Comparison of ENCODE assay signal across 9 mouse cellular contexts in the genomic region with DNA sequence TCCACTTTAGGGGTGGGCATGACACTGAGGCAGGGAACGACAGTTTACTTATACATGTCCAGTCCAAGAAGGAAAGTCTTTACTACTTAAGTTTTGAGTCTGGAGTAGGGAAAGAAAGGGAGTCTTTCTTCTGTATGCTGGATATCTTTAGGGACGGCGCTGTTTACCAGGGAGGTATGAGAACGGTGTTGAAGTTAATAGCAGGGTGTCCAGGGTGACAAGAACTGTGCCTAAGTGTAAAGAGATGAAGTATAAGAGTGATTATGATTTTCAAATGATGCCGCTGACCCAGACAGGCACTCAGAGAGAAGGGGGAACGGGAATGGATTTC.
DNase-seq lines count a peak whose midpoint lies in the region; ATAC-seq and TF ChIP-seq lines count a peak whose summit lies in the region.
"Had no signal": no experiment of that assay in that cellular context is flagged by ENCODE, and none has a peak within 500 bp of the region (broad histone marks: within the 10 kb centered on the region; RNA-seq: fewer than 3 reads in every experiment).

No protein-coding gene starts in this region.

- no peak for DNase-seq in heart, adult 8-10 months (ENCODE audit: low spot score)
- DNase-seq in MEL (ENCODE audit: low read depth, low spot score) = no peak
- no peak for DNase-seq in hindbrain, embryonic 11.5 days (ENCODE audit: low spot score)
- DNase-seq in liver, postnatal 0 days = no peak
- no peak for DNase-seq in right cerebral cortex, postnatal 36 days (ENCODE audit: low spot score in 2 of 2)
- no peak for DNase-seq in gastrocnemius, adult 8-10 months (ENCODE audit: low spot score in 2 of 2)
- DNase-seq in c-Kit-positive CD71-positive TER-119-positive erythroid progenitor cells, embryonic 14.5 days (ENCODE audit: low spot score) = no peak

- no peak for TF ChIP-seq CTCF in MEL (IDR thresholded peaks at IDR 0.05 in 2 of 3, conservative IDR thresholded peaks at IDR 0.05 in 1 of 3; ENCODE audit: control insufficient read depth in 1 of 3, insufficient read depth in 1 of 3, low read depth in 2 of 3, low read length in 3 of 3, poor library complexity in 1 of 3, severe bottlenecking in 1 of 3)
- TF ChIP-seq CTCF in liver, postnatal 0 days (IDR thresholded peaks at IDR 0.05; ENCODE audit: low read depth) = no peak

- TF ChIP-seq POLR2A in MEL (IDR thresholded peaks at IDR 0.05; ENCODE audit: control insufficient read depth in 1 of 2, insufficient read depth in 1 of 2, low read depth in 1 of 2, low read length in 2 of 2, poor library complexity in 1 of 2) = no peak

- TF ChIP-seq RAD21 in MEL (IDR thresholded peaks at IDR 0.05; ENCODE audit: low read depth, low read length) = no peak

- no peak for ATAC-seq in heart, embryonic 14.5 days (ENCODE audit: insufficient number of reproducible peaks, insufficient read depth, low FRiP score, low read depth)
- no peak for ATAC-seq in hindbrain, embryonic 11.5 days (ENCODE audit: low FRiP score)
- ATAC-seq in liver, postnatal 0 days = no peak

- peak overlapping the region; percentile 97 for H3K9ac ChIP-seq in heart, embryonic 14.5 days (ENCODE audit: low read length)
- H3K9ac ChIP-seq in MEL (ENCODE audit: control insufficient read depth, low read depth, low read length, poor library complexity, severe bottlenecking) = peak overlapping the region; percentile 81
- H3K9ac ChIP-seq in hindbrain, embryonic 11.5 days (ENCODE audit: low read depth, low read length) = no peak overlapping the region
- no peak overlapping the region for H3K9ac ChIP-seq in liver, postnatal 0 days (replicated peaks)

- TF ChIP-seq EP300 in MEL (IDR thresholded peaks at IDR 0.05; ENCODE audit: low read depth in 1 of 2, low read length in 2 of 2) = no peak
- no peak for TF ChIP-seq EP300 in liver, postnatal 0 days (IDR thresholded peaks at IDR 0.05; ENCODE audit: low read depth)

- H3K79me2 ChIP-seq in MEL (ENCODE audit: control insufficient read depth, insufficient read depth, low read length, poor library complexity) = peaks cover 5% of the 10 kb centered on the region; the same call in 1 of the 2 replicates

- H3K27me3 ChIP-seq in heart, embryonic 14.5 days (ENCODE audit: control insufficient read depth, insufficient read depth, low read length) = no peaks in the 10 kb centered on the region
- no peaks in the 10 kb centered on the region for H3K27me3 ChIP-seq in MEL (ENCODE audit: control insufficient read depth in 1 of 2, insufficient read depth in 2 of 2, low read length in 2 of 2)
- H3K27me3 ChIP-seq in hindbrain, embryonic 11.5 days (ENCODE audit: control insufficient read depth, insufficient read depth, low read length) = peaks cover 2% of the 10 kb centered on the region; the same call in 1 of the 2 replicates
- peaks cover 19% of the 10 kb centered on the region for H3K27me3 ChIP-seq in liver, postnatal 0 days (ENCODE audit: insufficient read depth, low read length)
- H3K27me3 ChIP-seq: CH12.LX had no signal

- H3K27ac ChIP-seq in heart, embryonic 14.5 days (replicated peaks in 1 of 2; ENCODE audit: control insufficient read depth in 1 of 2, insufficient read depth in 1 of 2, low read depth in 2 of 2, low read length in 2 of 2) = peak overlapping the region; percentile 98 to 100
- H3K27ac ChIP-seq in MEL (ENCODE audit: control insufficient read depth, low read depth, low read length) = no peak overlapping the region
- H3K27ac ChIP-seq in hindbrain, embryonic 11.5 days (ENCODE audit: low read depth, low read length) = no peak overlapping the region
- peak overlapping the region; percentile 81; the same call in 1 of the 2 replicates for H3K27ac ChIP-seq in liver, postnatal 0 days (ENCODE audit: low read depth)

- peak overlapping the region; percentile 69 for H3K4me2 ChIP-seq in heart, embryonic 14.5 days (ENCODE audit: low read length)
- H3K4me2 ChIP-seq in hindbrain, embryonic 11.5 days (replicated peaks; ENCODE audit: low read depth, low read length) = peak overlapping the region; percentile 53; the same call in 1 of the 2 replicates
- H3K4me2 ChIP-seq in liver, postnatal 0 days (ENCODE audit: low read depth, low read length) = peak overlapping the region; percentile 78

- 20% methylated on average over 6 of the region's 6 CpGs for WGBS in heart, embryonic 14.5 days
- 18% methylated on average over 6 of the region's 6 CpGs for whole genome bisulfite sequencing in hindbrain, embryonic 11.5 days
- 32% methylated on average over 6 of the region's 6 CpGs for WGBS in liver, postnatal 0 days (ENCODE audit: insufficient replicate concordance)

- H3K4me1 ChIP-seq in heart, embryonic 14.5 days (ENCODE audit: control insufficient read depth in 2 of 2, insufficient read depth in 2 of 2, low read length in 2 of 2) = peaks cover 0 to 3% of the 10 kb centered on the region in 2 experiments; a peak in 2 of 4 replicates
- H3K4me1 ChIP-seq in MEL (ENCODE audit: control insufficient read depth in 1 of 2, insufficient read depth in 2 of 2, low read length in 2 of 2) = peaks cover 2 to 6% of the 10 kb centered on the region in 2 experiments; a peak in 3 of 4 replicates
- no peaks in the 10 kb centered on the region for H3K4me1 ChIP-seq in hindbrain, embryonic 11.5 days (replicated peaks; ENCODE audit: control insufficient read depth, insufficient read depth, low read length)
- peaks cover 3% of the 10 kb centered on the region; the same call in 1 of the 2 replicates for H3K4me1 ChIP-seq in liver, postnatal 0 days (ENCODE audit: insufficient read depth)

- peak overlapping the region; percentile 47 to 65 for H3K4me3 ChIP-seq in heart, embryonic 14.5 days (ENCODE audit: control insufficient read depth in 1 of 2, insufficient read depth in 1 of 2, low read depth in 1 of 2, low read length in 2 of 2)
- peak overlapping the region; percentile 85 to 96 for H3K4me3 ChIP-seq in MEL (ENCODE audit: control insufficient read depth in 1 of 2, insufficient read depth in 1 of 2, low read depth in 2 of 2, low read length in 2 of 2)
- no peak overlapping the region for H3K4me3 ChIP-seq in hindbrain, embryonic 11.5 days (ENCODE audit: low read depth, low read length)
- H3K4me3 ChIP-seq in liver, postnatal 0 days (ENCODE audit: low read depth, low read length) = peak overlapping the region; percentile 68; the same call in 1 of the 2 replicates

- no peaks in the 10 kb centered on the region for H3K9me3 ChIP-seq in heart, embryonic 14.5 days (ENCODE audit: control insufficient read depth, low read length)
- H3K9me3 ChIP-seq in MEL (replicated peaks; ENCODE audit: insufficient read depth, low read length) = no peaks in the 10 kb centered on the region
- H3K9me3 ChIP-seq in hindbrain, embryonic 11.5 days (ENCODE audit: control insufficient read depth, low read length) = no peaks in the 10 kb centered on the region
- H3K9me3 ChIP-seq in liver, postnatal 0 days (ENCODE audit: low read length) = no peaks in the 10 kb centered on the region

- H3K36me3 ChIP-seq in heart, embryonic 14.5 days (ENCODE audit: control insufficient read depth, insufficient read depth, low read length) = peaks cover 13% of the 10 kb centered on the region; the same call in 1 of the 2 replicates
- peaks cover 0 to 9% of the 10 kb centered on the region in 2 experiments; a peak in 3 of 4 replicates for H3K36me3 ChIP-seq in MEL (ENCODE audit: control insufficient read depth in 1 of 2, insufficient read depth in 2 of 2, low read length in 2 of 2)
- no peaks in the 10 kb centered on the region for H3K36me3 ChIP-seq in hindbrain, embryonic 11.5 days (ENCODE audit: control insufficient read depth, insufficient read depth, low read length)
- no peaks in the 10 kb centered on the region for H3K36me3 ChIP-seq in liver, postnatal 0 days (replicated peaks; ENCODE audit: insufficient read depth, low read length)

TF ChIP-seq in MEL, 35 proteins besides CTCF, POLR2A, EP300 and RAD21:
- TF ChIP-seq GATA1 (IDR thresholded peaks at IDR 0.05; ENCODE audit: low read depth, low read length) (no peak), TBP (IDR thresholded peaks at IDR 0.05; ENCODE audit: low read depth, low read length) (no peak), BHLHE40 (IDR thresholded peaks at IDR 0.05; ENCODE audit: borderline replicate concordance, low read depth, low read length) (no peak), GABPA (IDR thresholded peaks at IDR 0.05; ENCODE audit: low read depth, low read length) (no peak), ETS1 (IDR thresholded peaks at IDR 0.05; ENCODE audit: low read depth, low read length) (no peak), ZMIZ1 (IDR thresholded peaks at IDR 0.05; ENCODE audit: low read depth, low read length) (no peak), HCFC1 (IDR thresholded peaks at IDR 0.05; ENCODE audit: low read depth, low read length) (no peak), ZC3H11A (IDR thresholded peaks at IDR 0.05; ENCODE audit: low read depth, low read length) (no peak)
TF ChIP-seq in MEL: peak in this region for 0.

Comparison
In these comparisons a context has a peak if more than half of its experiments do, and no peak if none do; other contexts are left out.
1. H3K27ac ChIP-seq: peak in heart, embryonic 14.5 days (2 of 2) and liver, postnatal 0 days (single experiment); none in MEL (single experiment) and hindbrain, embryonic 11.5 days (single experiment).
2. H3K9ac ChIP-seq: peak in heart, embryonic 14.5 days (single experiment) and MEL (single experiment); none in hindbrain, embryonic 11.5 days (single experiment) and liver, postnatal 0 days (single experiment).
3. Peak in every context shown above with its lines, with median percentiles within 50 percentile points of each other: H3K4me2 ChIP-seq.